ENCODE assay signal across 15 mouse cellular contexts in the genomic region with DNA sequence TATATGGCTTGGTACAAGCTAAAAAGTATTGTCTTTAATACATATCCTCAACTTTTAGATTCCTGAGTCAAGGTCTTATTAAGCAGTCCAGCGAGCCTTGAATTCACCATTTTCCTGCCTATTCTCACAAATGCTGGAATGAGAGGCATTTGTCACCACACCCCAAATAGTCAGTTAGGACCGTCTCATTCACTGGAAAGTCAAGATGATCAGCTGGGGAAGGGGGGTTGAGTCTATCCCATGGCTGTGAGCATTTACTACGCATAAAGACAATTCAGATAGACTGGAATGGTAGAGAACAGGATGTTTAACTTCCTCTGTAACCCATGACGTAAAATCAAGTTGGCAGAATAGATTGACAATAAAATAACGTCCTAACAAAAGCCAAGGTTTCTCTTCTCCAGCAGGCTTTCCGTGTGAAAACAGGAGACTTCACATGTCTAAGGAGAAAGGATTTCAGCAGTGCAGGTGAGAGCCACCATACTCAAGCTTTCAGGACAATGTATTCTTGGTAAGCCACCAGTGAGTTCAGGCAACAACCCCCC.
DNase-seq lines count a peak whose midpoint lies in the region; ATAC-seq and TF ChIP-seq lines count a peak whose summit lies in the region.
"Had no signal": no experiment of that assay in that cellular context is flagged by ENCODE, and none has a peak within 500 bp of the region (broad histone marks: within the 10 kb centered on the region; RNA-seq: fewer than 3 reads in every experiment).

No protein-coding gene starts in this region.

- no peaks in the 10 kb centered on the region for H3K9me3 ChIP-seq in liver, embryonic 12.5 days (replicated peaks)
- H3K9me3 ChIP-seq in ES-E14 (ENCODE audit: control insufficient read depth, insufficient read depth, low read depth, low read length): no peaks in the 10 kb centered on the region
- H3K9me3 ChIP-seq in heart, embryonic 16.5 days (replicated peaks; ENCODE audit: control insufficient read depth, low read length): no peaks in the 10 kb centered on the region
- H3K9me3 ChIP-seq: embryonic facial prominence, embryonic 15.5 days; G1E had no signal

- H3K27me3 ChIP-seq in liver, adult 2 months (ENCODE audit: control insufficient read depth, insufficient read depth, low read length): no peaks in the 10 kb centered on the region
- H3K27me3 ChIP-seq in liver, embryonic 12.5 days (replicated peaks): no peaks in the 10 kb centered on the region
- no peaks in the 10 kb centered on the region for H3K27me3 ChIP-seq in heart, embryonic 16.5 days (ENCODE audit: control insufficient read depth, insufficient read depth, low read length)
- H3K27me3 ChIP-seq: embryonic facial prominence, embryonic 15.5 days had no signal

- H3K36me3 ChIP-seq in liver, adult 2 months (ENCODE audit: control insufficient read depth, insufficient read depth, low read length): no peaks in the 10 kb centered on the region
- H3K36me3 ChIP-seq in liver, embryonic 12.5 days: no peaks in the 10 kb centered on the region
- H3K36me3 ChIP-seq in ES-E14 (ENCODE audit: control insufficient read depth, insufficient read depth, low read length, poor library complexity, severe bottlenecking): no peaks in the 10 kb centered on the region
- no peaks in the 10 kb centered on the region for H3K36me3 ChIP-seq in heart, embryonic 16.5 days (ENCODE audit: control insufficient read depth, insufficient read depth)
- H3K36me3 ChIP-seq: embryonic facial prominence, embryonic 15.5 days had no signal

- H3K9ac ChIP-seq in liver, adult 2 months (ENCODE audit: low read depth, low read length): no peak overlapping the region
- no peak overlapping the region for H3K9ac ChIP-seq in liver, embryonic 12.5 days
- no peak overlapping the region for H3K9ac ChIP-seq in ES-E14 (ENCODE audit: insufficient read depth, low read depth, low read length, poor library complexity, severe bottlenecking)
- no peak overlapping the region for H3K9ac ChIP-seq in heart, embryonic 16.5 days (ENCODE audit: low read length)
- H3K9ac ChIP-seq: embryonic facial prominence, embryonic 15.5 days had no signal

- no peak for ATAC-seq in liver, embryonic 12.5 days
- ATAC-seq in heart, embryonic 16.5 days (replicated peaks; ENCODE audit: extremely low read depth, insufficient read depth, low FRiP score): no peak
- ATAC-seq: forebrain, embryonic 16.5 days had no signal

- H3K4me3 ChIP-seq in liver, adult 2 months (ENCODE audit: insufficient read depth, low read depth, low read length): no peak overlapping the region
- H3K4me3 ChIP-seq in liver, embryonic 12.5 days: no peak overlapping the region
- H3K4me3 ChIP-seq in ES-E14 (ENCODE audit: insufficient read depth in 1 of 2, low read depth in 1 of 2, low read length in 2 of 2, poor library complexity in 1 of 2, severe bottlenecking in 1 of 2): no peak overlapping the region
- H3K4me3 ChIP-seq in heart, embryonic 16.5 days (ENCODE audit: low read length): no peak overlapping the region
- H3K4me3 ChIP-seq: embryonic facial prominence, embryonic 15.5 days had no signal

- no peak for TF ChIP-seq CTCF in liver, adult 2 months (IDR thresholded peaks at IDR 0.05; ENCODE audit: low read depth, low read length)

- TF ChIP-seq POLR2A in liver, adult 2 months (IDR thresholded peaks at IDR 0.05; ENCODE audit: extremely low read depth, insufficient read depth, low read length): no peak

- no peak for DNase-seq in liver, adult 2 months (ENCODE audit: extremely low read depth, low read depth, low spot score)
- peak; percentile 7 for DNase-seq in ES-E14 (ENCODE audit: low read depth, low spot score)
- peak; percentile 64 for DNase-seq in naive thymus-derived CD4-positive, alpha-beta T cell, adult 2 months (ENCODE audit: low read depth)
- no peak for DNase-seq in adrenal gland, adult (ENCODE audit: inconsistent age in 2 of 2, low spot score in 1 of 2)
- DNase-seq in urinary bladder, postnatal 10 days (ENCODE audit: low spot score): no peak
- no peak for DNase-seq in layer of hippocampus, adult 9-11 months
- DNase-seq: gastrocnemius, postnatal 36 days; kidney, adult 18-20 months; right cerebral cortex, postnatal 4 days; thymus, adult 18-20 months had no signal

- in situ Hi-C loops in ES-E14 (cut with MboI; ENCODE audit: low sequenced_read_pairs in 2 of 2, unreplicated experiment in 2 of 2): no loop called here

- H3K4me2 ChIP-seq in liver, embryonic 12.5 days: no peak overlapping the region
- no peak overlapping the region for H3K4me2 ChIP-seq in heart, embryonic 16.5 days (ENCODE audit: low read depth, low read length)
- H3K4me2 ChIP-seq: embryonic facial prominence, embryonic 15.5 days had no signal

- WGBS in liver, adult 2 months: 52% methylated on average over 6 of the region's 6 CpGs
- 55% methylated on average over 6 of the region's 6 CpGs for WGBS in liver, embryonic 12.5 days (ENCODE audit: insufficient replicate concordance)
- 63% methylated on average over 6 of the region's 6 CpGs for WGBS in heart, embryonic 16.5 days

- peaks cover 26% of the 10 kb centered on the region for H3K4me1 ChIP-seq in liver, adult 2 months (ENCODE audit: control insufficient read depth, insufficient read depth, low read length)
- peaks cover 41% of the 10 kb centered on the region for H3K4me1 ChIP-seq in liver, embryonic 12.5 days
- no peaks in the 10 kb centered on the region for H3K4me1 ChIP-seq in ES-E14 (ENCODE audit: control insufficient read depth in 2 of 2, insufficient read depth in 2 of 2, low read length in 2 of 2, poor library complexity in 1 of 2)
- peaks cover 38% of the 10 kb centered on the region for H3K4me1 ChIP-seq in heart, embryonic 16.5 days (ENCODE audit: control insufficient read depth, insufficient read depth, low read length)

- H3K27ac ChIP-seq in liver, adult 2 months (replicated peaks; ENCODE audit: insufficient read depth, low read depth, low read length): peak overlapping the region; percentile 89
- no peak overlapping the region for H3K27ac ChIP-seq in liver, embryonic 12.5 days
- no peak overlapping the region for H3K27ac ChIP-seq in ES-E14 (ENCODE audit: insufficient read depth, low read depth, low read length, poor library complexity, severe bottlenecking)
- peak overlapping the region; percentile 76 for H3K27ac ChIP-seq in heart, embryonic 16.5 days (ENCODE audit: low read length)
- H3K27ac ChIP-seq: embryonic facial prominence, embryonic 15.5 days had no signal

- H3K79me2 ChIP-seq in liver, adult 2 months (ENCODE audit: control insufficient read depth, insufficient read depth, low read length): no peaks in the 10 kb centered on the region; the same call in 1 of the 2 replicates

TF ChIP-seq in ES-E14, 5 proteins besides CTCF, POLR2A, EP300 and RAD21:
- TF ChIP-seq ZC3H11A (IDR thresholded peaks at IDR 0.05; ENCODE audit: borderline replicate concordance, low read depth, low read length): no peak
- no peak for TF ChIP-seq HCFC1 (IDR thresholded peaks at IDR 0.05; ENCODE audit: borderline replicate concordance, insufficient read depth, low read length)
- TF ChIP-seq MAFK (IDR thresholded peaks at IDR 0.05; ENCODE audit: insufficient read depth, low read depth, low read length): no peak
- no peak for TF ChIP-seq CHD2 (IDR thresholded peaks at IDR 0.05; ENCODE audit: low read depth, low read length)
- TF ChIP-seq ZNF384 (IDR thresholded peaks at IDR 0.05; ENCODE audit: low read depth, low read length): no peak

Comparison
In these comparisons a context has a peak if more than half of its experiments do, and no peak if none do; other contexts are left out.
1. H3K27ac ChIP-seq: peak in liver, adult 2 months (single experiment) and heart, embryonic 16.5 days (single experiment); none in liver, embryonic 12.5 days (single experiment) and ES-E14 (single experiment).
2. DNase-seq: peak in ES-E14 (single experiment) and naive thymus-derived CD4-positive, alpha-beta T cell, adult 2 months (single experiment); none in liver, adult 2 months (single experiment), adrenal gland, adult (0 of 2), urinary bladder, postnatal 10 days (single experiment) and layer of hippocampus, adult 9-11 months (single experiment).